Mouse (Mus musculus) small intestine, adult 2 months (tissue): ENCODE results near the gene Srms. TPM values are rescaled to one million over a fixed set of nuclear protein-coding genes. Genes with fewer than 3 reads are reported as not detected.

ENCODE experiments used
- H3K27ac ChIP-seq: fragments of 200-500 bp; 2 replicates; pipeline ENCODE4 v1.5.1; 2012; ENCODE audit warnings: low read depth, low read length, control low read depth, inconsistent platforms; ENCODE audit not compliant: insufficient read depth
- H3K27me3 ChIP-seq: fragments of 200-500 bp; 2 replicates; pipeline ENCODE4 v1.6.1; 2012; ENCODE audit warnings: mild to moderate bottlenecking, moderate library complexity, low read length, inconsistent platforms; ENCODE audit not compliant: control insufficient read depth, insufficient read depth
- H3K36me3 ChIP-seq: fragments of 200-500 bp; 2 replicates; pipeline ENCODE4 v1.6.1; 2012; ENCODE audit warnings: mild to moderate bottlenecking, low read length, control low read depth, inconsistent platforms; ENCODE audit not compliant: control insufficient read depth, insufficient read depth
- H3K4me1 ChIP-seq: fragments of 200-500 bp; 2 replicates; pipeline ENCODE4 v1.6.1; 2012; ENCODE audit warnings: low read length, inconsistent platforms, mixed read lengths; ENCODE audit not compliant: control insufficient read depth, insufficient read depth, insufficient read length
- H3K4me3 ChIP-seq: fragments of 200-500 bp; 2 replicates; pipeline ENCODE4 v1.5.1; 2012; ENCODE audit warnings: low read depth, mild to moderate bottlenecking, control low read depth, inconsistent platforms, low read length, moderate library complexity
- CTCF ChIP-seq: fragments of 200-500 bp; IDR thresholded peaks from 2 replicates; pipeline ENCODE4 v1.5.1; 2012; ENCODE audit warnings: low read depth, mild to moderate bottlenecking, control low read depth, inconsistent platforms, low read length, moderate library complexity, mixed read lengths; ENCODE audit not compliant: insufficient replicate concordance, insufficient read length; ENCODE audit errors: extremely low read depth
- POLR2A ChIP-seq: fragments of 200-500 bp; IDR thresholded peaks from 2 replicates; pipeline ENCODE4 v1.6.1; 2012; ENCODE audit warnings: low read depth, mild to moderate bottlenecking, control low read depth, inconsistent platforms, low read length, moderate library complexity
- WGBS: fragments of 180-500 bp; shearing (Covaris S2); methylation state at CpG from one replicate; pipeline ENCODE4 v1.1.7; 2018; 5-methylcytosine and 5-hydroxymethylcytosine counted together
- polyA plus RNA-seq: library from polyadenylated mRNA; depleted of rRNA; stranded (reverse); fragments of >200 nt; gene quantifications from 2 replicates; pipeline ENCODE4 v1.2.3, GENCODE M21; 2012

Srms gene
- polyA plus RNA-seq, 1 experiment = 0.93 TPM

DNA sequence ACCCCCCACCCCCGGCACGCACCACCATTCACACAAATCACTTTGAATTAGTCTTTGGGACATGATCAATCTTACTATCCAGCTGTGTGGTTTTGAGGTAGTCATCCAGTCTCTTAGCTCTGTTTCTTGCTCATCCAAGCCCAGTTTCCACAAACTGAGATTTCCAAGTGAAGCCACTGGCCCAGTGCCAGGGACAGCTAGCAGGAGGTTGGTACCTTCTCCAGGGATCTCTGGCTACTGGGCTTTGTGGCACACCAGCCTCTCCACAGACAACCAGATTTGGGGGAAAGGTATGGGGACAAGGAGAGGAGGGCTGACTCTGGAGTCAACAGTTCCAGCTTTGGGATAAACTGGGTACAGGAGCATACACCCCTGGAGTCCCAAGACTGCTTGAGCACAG is 7.4 kb upstream of the Srms start:
- 21% methylated on average over 2 of the region's 2 CpGs for WGBS
- H3K4me3 ChIP-seq = peak overlapping the region; percentile 48
- no peaks in the 10 kb centered on the region for H3K36me3 ChIP-seq
- peaks cover 9% of the 10 kb centered on the region; the same call in 1 of the 2 replicates for H3K4me1 ChIP-seq
- no peaks in the 10 kb centered on the region for H3K27me3 ChIP-seq
- TF ChIP-seq POLR2A (no peak), CTCF (no peak)
- H3K27ac ChIP-seq = no peak overlapping the region

DNA sequence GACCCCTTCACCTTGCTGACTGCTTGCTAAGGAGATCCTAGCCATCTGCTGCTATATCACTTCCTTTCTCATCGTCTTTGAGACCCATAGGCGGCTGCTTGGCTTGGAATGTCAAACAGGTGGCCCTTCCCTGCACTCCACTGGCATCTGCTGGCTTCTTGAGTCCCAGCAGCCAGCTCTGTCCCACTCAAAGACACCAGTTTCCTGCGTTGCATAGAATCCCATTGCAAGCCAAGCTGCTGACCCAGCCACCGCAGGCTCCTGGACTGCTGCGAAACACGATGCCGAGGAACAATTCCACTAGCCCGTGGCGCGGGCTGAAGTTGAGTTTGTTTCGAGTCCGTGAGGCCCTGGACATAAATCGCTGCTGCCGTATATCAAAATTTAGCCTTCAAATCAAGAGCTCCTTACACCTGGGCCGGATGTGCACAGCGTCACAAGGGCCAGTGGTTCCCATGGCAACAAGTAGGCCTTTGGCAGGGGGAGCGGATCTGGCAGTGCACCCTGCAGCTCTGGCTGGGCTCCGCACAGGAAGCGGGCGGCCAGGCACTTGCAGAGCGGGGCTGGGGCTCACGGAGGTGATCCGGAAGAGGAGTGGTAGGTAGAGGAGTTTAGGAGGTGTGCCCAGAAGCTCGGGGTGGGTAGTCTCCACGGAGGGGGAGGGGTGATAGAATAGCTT is 6.7 kb upstream of the Srms start, which contains the start of gene Fndc11:
TSS of gene Fndc11 (plus strand) at position 476 of the 679 bp plus-strand sequence.
- H3K4me3 ChIP-seq = peak within 1 kb of the TSS; percentile 48
- no peaks in the 10 kb centered on the region for H3K27me3 ChIP-seq
- H3K4me1 ChIP-seq = peaks cover 9% of the 10 kb centered on the region; the same call in 1 of the 2 replicates
- no peak for TF ChIP-seq POLR2A
- TF ChIP-seq CTCF = peak; percentile 28; the same call in 1 of the 2 replicates
- H3K36me3 ChIP-seq = no peaks in the 10 kb centered on the region
- WGBS = 1% methylated on average over 25 of the region's 25 CpGs
- no peak within 1 kb of the TSS for H3K27ac ChIP-seq

DNA sequence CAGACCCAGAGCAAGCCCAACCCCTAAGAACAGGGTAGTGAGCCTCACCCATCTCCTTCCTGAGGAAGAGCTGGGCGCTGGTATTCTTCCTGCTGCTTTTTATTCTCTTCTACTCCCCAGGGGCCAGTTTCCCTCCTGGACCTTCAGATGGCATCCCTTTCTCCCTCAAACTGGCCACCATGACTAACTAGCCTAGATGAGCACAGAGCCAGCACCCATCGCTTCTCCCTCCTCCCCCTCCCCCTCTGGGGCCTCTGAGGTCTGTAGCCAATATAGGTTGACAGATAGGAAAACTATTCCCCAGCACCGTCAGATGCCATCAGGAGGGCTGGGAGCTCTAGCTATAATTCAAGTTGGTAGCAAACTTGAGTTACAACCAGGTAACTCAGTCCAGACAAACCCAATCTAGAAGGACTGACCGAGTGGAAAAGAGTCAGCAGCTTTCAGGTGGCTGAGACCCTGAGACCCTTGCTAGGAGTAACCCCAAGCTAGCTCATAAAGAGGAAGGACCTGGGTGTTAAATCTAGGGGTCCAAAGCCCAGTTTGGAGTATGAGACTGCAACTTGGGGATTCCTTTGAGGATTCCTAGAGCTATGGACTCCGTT is 6.0 kb upstream of the Srms start:
- no peak overlapping the region for H3K27ac ChIP-seq

DNA sequence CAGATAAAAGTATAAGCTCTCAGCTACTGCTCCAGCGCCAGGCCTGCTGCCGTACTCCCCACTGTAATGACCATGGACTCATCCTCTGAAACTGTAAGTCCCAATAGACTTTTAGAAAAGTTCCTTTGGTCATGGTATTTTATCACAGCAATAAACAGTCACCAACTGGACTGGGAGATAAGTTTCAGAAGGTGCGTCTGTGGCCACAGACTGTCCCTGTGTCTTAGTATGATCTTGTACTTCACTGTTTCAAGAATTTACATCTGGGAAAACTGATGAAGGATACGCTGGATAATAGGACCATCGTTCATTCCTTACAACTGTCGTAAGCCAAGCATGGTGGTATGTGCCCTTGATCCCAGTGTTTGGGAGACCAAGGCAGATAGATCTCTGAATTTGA is 3.1 kb upstream of the Srms start:
- WGBS = 90% methylated on average over 6 of the region's 6 CpGs
- no peaks in the 10 kb centered on the region; the same call in 1 of the 2 replicates for H3K27me3 ChIP-seq
- H3K27ac ChIP-seq = no peak overlapping the region
- no peak overlapping the region for H3K4me3 ChIP-seq
- peaks cover 15% of the 10 kb centered on the region for H3K4me1 ChIP-seq
- TF ChIP-seq POLR2A (no peak), CTCF (no peak)
- no peaks in the 10 kb centered on the region for H3K36me3 ChIP-seq

More for the DNA sequence above, 6.0 kb upstream of the Srms start:
- no peaks in the 10 kb centered on the region for H3K27me3 ChIP-seq
- TF ChIP-seq POLR2A (no peak), CTCF (no peak)
- H3K36me3 ChIP-seq = no peaks in the 10 kb centered on the region
- no peak overlapping the region for H3K4me3 ChIP-seq
- WGBS = 70% methylated on average over 5 of the region's 5 CpGs
- peaks cover 9% of the 10 kb centered on the region; the same call in 1 of the 2 replicates for H3K4me1 ChIP-seq

DNA sequence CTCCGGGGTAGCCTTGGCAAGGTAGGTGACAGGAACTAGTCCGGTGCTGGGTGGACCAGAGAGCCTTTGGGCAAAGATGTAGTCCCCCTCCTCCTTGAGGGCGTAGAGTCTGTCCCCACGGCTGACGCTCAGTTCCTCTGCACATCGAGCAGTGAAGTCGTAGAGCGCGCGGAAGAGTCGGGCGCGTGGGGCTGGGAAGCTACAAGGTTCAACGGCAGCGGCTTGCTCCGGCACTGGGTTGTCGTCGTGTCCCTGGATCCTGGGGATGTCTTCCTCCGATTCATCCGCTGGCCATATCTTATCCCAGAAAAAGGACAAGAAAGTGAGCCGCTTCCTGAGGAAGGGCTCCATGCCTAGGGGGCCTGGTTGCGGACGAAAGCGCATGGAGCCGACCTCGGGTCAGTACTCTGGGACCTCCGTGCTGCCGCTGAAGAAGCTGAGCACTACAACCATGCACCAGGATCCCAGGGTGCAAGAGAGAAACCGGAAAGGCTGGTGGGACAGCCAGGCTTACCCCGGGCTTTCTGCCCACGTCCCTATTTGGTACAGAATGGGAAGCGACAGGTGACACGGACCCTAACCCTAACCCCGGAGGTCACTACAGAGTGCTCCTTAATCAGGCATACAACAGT is 480 bp downstream of the Srms start:
- no peaks in the 10 kb centered on the region; the same call in 1 of the 2 replicates for H3K27me3 ChIP-seq
- no peaks in the 10 kb centered on the region for H3K36me3 ChIP-seq
- no peak for TF ChIP-seq CTCF
- TF ChIP-seq POLR2A = no peak
- peaks cover 6% of the 10 kb centered on the region for H3K4me1 ChIP-seq
- no peak overlapping the region for H3K27ac ChIP-seq
- WGBS = 4% methylated on average over 34 of the region's 34 CpGs
- peak overlapping the region; percentile 59 for H3K4me3 ChIP-seq

DNA sequence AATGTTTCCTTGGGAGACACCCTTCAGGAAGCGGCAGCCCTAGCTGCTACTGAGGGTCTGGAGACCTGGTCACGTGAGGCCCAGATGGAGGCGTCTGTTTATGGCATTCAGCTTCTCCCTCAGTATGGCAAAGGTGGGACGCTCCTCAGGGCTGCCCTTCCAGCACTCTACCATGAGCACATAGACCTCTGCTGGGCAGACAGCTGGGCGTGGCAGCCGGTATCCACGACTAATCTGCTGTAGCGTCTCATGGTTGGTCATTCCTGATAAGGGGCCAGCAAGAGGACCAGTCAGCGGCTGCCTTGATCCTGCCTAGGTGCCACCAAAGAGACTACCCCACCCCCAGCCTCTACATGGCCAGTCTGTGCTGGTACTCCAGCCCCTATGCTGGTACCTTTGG is 6.9 kb downstream of the Srms start:
- H3K4me1 ChIP-seq = peaks cover 22% of the 10 kb centered on the region

DNA sequence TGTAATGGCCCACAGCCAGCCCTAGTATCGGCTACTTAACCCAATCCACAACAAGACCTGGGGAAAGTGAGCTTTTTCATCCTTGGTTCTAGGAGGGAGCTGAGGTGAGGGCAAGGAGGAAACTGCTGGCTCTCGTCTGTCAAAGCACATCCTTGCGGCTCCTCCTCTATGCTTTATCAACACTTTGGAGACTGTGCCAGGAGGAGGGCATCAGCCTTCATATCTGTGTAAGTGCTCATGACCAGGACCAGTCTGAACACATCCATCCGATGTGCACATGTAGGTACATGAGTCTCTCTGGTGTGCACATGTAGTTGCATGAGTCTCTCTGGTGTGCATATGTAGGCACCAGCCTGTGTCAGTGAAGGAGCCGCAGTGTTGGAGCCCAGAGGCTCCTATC is 7.3 kb downstream of the Srms start:
- Histone ChIP-seq H3K4me1 (peaks cover 23% of the 10 kb centered on the region), H3K4me3 (no peak overlapping the region), H3K27ac (no peak overlapping the region), H3K36me3 (no peaks in the 10 kb centered on the region), H3K27me3 (no peaks in the 10 kb centered on the region)
- 80% methylated on average over 5 of the region's 5 CpGs for WGBS
- TF ChIP-seq CTCF (no peak), POLR2A (no peak)

More for the DNA sequence above, 6.9 kb downstream of the Srms start:
- TF ChIP-seq POLR2A (no peak), CTCF (no peak)
- 42% methylated on average over 9 of the region's 9 CpGs for WGBS
- Histone ChIP-seq H3K36me3 (no peaks in the 10 kb centered on the region), H3K27me3 (no peaks in the 10 kb centered on the region), H3K4me3 (no peak overlapping the region), H3K27ac (no peak overlapping the region)
